Mouse (Mus musculus) erythroblast, embryonic 14.5 days (primary cell): Measurements from ENCODE around the gene Kif22. TPM values are rescaled to one million over a fixed set of nuclear protein-coding genes. Genes with fewer than 3 reads are reported as not detected.
A peak's percentile ranks its signal among the peaks of the same experiment; 100 is the strongest.
"Not testable (repeated sequence)": the region's sequence is repeated elsewhere in the genome, so short reads cannot be mapped to it uniquely, and the experiment has no call there.

Source experiments
- H3K27me3 ChIP-seq: 2 replicates; pipeline ENCODE4 v1.6.1; 2012; ENCODE audit warnings: inconsistent platforms; ENCODE audit not compliant: control insufficient read depth
- H3K36me3 ChIP-seq: 2 replicates; pipeline ENCODE4 v1.6.1; 2012; ENCODE audit warnings: mild to moderate bottlenecking, inconsistent platforms; ENCODE audit not compliant: control insufficient read depth
- H3K4me1 ChIP-seq: 2 replicates; pipeline ENCODE4 v1.6.1; 2012; ENCODE audit warnings: inconsistent platforms; ENCODE audit not compliant: control insufficient read depth
- H3K4me3 ChIP-seq: replicated peaks from 2 replicates; pipeline ENCODE3; 2012; ENCODE audit warnings: moderate library complexity, mild to moderate bottlenecking, inconsistent platforms
- H3K9me3 ChIP-seq: 2 replicates; pipeline ENCODE4 v1.6.1; 2012; ENCODE audit warnings: low read length, inconsistent platforms, mixed read lengths; ENCODE audit not compliant: control insufficient read depth
- GATA1 ChIP-seq: IDR thresholded peaks from 2 replicates; pipeline ENCODE4 v1.6.1; 2012; ENCODE audit warnings: low read length, inconsistent platforms, mixed read lengths
- TAL1 ChIP-seq: IDR thresholded peaks from 3 replicates; pipeline ENCODE4 v1.6.1; 2012; ENCODE audit warnings: low read length, inconsistent platforms, mixed read lengths
- polyA plus RNA-seq: library from polyadenylated mRNA; stranded (reverse); fragments of >175 nt; gene quantifications from 2 replicates; pipeline ENCODE4 v1.2.3, GENCODE M21; 2012

The Kif22 gene
- polyA plus RNA-seq, result 19.9 and 23.7 TPM in 2 replicates

DNA sequence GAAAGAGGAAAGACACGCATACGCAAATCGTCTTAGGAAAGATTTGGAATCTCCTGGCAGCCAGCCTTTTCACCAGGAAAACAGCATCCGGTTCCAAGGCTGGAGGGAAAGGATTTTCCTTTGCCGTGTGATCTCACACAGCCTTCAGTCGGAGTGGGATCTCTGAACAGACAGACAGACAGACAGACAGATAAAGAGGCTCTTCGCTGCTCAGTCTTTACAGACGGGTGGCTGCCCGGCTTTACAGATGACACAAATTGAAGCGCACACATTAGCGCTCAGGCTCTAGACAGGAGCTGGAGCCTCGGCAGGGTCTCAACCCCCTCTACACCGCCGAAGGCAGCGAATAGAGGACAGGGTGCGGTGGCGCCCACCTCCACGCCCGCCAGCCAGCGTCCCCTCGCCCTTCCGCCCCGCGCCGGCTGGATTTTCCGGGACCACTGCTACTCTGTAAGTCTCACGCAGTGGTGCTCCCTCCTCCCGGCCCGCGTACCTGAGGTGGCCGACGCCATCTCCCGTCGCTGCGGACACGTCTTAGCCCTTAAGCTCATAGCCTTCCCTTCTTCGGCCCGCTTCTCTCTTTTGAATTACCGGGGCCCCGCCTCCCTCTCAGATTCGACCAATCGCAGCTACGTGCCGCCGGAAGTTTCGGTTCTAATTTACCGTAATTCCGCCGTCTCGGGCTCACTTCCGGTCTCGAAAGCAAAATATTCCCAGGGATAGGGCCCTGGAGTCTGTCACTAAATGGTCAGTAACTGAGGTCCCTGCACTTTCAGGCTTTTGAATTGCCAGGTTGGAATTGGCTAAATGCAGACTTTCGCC is at the start of gene Kif22:
Kif22 (minus strand) TSS at position 621 of the 822 bp plus-strand sequence.
- H3K27me3 ChIP-seq, result peaks cover 2% of the 10 kb centered on the region; the same call in 1 of the 2 replicates
- H3K4me3 ChIP-seq, result peak within 1 kb of the TSS; percentile 82
- H3K9me3 ChIP-seq, result no peaks in the 10 kb centered on the region
- peaks cover 35% of the 10 kb centered on the region for H3K4me1 ChIP-seq
- H3K36me3 ChIP-seq, result peaks cover 47% of the 10 kb centered on the region
- TF ChIP-seq TAL1 (no peak), GATA1 (no peak)

DNA sequence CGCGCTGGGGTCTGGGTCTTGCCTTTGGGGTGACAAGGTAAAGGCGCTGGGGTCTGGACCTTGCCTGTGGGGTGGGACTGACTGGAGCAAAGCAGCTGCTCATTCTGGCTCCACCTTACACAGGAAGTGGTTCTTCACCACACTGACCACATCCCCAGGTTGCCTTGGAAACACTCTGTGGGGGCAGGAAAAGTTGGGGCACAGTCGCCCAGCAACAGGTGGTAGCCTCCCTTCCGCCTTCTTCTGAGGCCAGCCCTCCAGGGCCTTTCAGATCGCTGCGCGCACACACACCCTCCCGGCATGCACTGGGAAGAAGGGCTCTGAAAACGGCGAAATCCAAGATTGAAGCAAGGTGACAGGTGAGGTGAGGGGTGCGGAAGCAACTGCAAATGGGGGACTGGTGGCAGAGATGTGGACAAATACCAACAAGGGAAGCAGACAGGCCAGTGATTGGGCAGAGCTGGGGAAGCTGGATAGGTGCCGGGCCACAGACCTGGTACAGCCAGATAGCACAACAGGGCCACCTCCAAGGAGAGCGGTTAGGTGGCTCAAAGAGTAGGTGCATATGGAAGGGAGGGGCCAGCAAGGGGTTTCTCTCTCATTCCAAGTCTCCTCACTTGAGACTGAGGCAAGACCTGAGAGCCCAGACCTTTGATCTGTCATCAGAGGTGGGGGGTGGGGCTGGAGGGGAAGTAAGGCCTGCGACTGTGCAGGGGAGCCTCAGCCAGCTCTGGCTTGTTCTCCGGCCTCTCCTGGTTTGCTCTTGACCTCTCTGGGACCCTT is 49.0 kb upstream of the Kif22 start, which contains the start of gene AI467606:
AI467606 (plus strand) TSS at position 246 of the 783 bp plus-strand sequence.
- TF ChIP-seq TAL1, result peak; percentile 59; the same call in 2 of the 3 replicates
- 0 out of 2 replicates have a peak, but pooled peaks have one; percentile 24 for TF ChIP-seq GATA1
- Histone ChIP-seq H3K4me1 (peaks cover 52% of the 10 kb centered on the region), H3K4me3 (peak within 1 kb of the TSS; percentile 76), H3K36me3 (peaks cover 24% of the 10 kb centered on the region), H3K9me3 (no peaks in the 10 kb centered on the region), H3K27me3 (no peaks in the 10 kb centered on the region)

DNA sequence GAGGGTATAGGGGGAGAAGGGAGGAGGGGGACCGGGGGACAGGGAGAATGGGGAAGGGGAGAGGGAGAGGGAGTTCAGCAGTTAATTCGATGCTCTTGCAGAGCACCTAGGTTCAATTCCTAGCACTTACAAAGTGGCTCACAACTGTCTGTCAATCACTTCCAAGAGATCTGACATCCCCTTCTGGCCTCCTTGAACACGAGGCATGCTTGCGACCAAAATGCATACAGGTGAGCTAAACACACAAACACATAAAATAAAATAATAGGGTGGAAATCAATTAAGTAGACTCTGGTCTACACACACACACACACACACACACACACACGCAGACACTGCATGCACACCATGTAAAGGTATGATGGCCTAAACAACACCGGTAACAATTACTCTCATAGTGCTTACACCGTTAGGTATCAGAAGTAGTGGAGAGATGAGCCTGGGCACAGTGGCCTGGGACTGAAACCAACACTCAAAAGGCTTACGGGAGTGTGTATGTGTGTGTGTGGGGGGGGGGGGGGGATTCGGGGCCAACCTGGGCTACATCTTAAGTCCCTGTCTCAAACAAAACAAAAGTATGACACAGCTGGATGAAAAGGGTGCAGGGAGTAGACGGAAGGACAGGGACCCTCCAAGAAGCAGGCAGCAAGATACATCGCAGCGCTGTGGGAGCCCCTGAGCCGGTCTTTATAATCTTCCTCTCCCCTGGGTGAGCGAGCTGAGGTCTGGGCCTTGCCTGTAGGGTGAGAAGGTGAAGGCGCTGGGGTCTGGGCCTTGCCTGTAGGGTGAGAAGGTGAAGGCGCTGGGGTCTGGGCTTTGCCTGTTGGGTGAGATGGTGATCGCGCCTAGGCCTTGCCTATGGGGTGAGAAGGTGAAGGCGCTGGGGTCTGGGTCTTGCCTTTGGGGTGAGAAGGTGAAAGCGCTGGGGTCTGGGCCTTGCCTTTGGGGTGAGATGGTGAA is 48.2 kb upstream of the Kif22 start:
- H3K27me3 ChIP-seq, result no peaks in the 10 kb centered on the region
- no peaks in the 10 kb centered on the region for H3K9me3 ChIP-seq
- H3K4me1 ChIP-seq, result peaks cover 54% of the 10 kb centered on the region
- TF ChIP-seq TAL1, result no peak
- TF ChIP-seq GATA1, result no peak
- peak overlapping the region; percentile 76 for H3K4me3 ChIP-seq
- H3K36me3 ChIP-seq, result peaks cover 24% of the 10 kb centered on the region

DNA sequence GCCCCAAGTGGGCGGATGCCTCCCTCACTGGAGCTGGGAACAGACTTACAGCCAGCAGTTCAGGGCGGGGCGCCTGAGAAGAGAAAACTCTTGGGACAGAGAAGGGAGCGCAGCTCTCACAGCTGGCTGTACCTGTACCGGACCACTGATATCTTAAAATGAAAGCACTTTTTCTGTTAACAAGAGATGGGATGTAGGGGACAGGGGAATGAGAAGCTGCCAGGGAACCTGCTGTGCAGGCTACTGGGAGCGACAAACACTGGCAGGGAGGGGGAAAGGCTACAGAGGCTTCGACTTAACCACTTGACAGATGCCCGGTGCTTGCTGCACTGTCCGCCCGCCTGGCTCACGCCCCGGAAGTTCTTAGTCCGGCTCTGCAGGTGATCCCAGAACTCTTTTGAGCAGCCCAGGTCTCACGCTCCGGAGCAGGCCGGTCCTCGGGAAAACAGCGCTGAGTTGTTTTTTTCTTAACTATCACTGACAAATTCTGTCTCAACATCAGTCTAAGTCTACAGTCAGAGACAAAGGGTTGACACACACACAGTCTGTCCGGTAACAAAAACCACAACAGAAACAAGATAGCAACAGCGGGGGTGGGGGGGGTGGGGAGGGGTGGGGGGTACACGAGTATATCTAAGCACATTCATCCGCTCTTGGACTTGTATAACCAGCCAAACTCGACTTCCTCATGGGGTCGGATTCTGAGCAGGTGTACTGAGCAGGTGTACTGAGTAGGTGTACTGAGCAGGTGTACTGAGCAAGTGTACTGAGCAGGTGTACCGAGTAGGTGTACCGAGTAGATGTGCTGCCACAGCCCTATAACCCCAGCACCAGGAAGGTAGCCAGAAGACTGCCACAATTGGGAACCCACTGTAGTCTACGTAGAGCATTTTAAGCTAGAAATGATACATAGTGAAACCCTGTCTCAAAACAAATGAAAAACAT is 46.9 kb upstream of the Kif22 start:
- Histone ChIP-seq H3K36me3 (peaks cover 20% of the 10 kb centered on the region), H3K4me3 (peak overlapping the region; percentile 59), H3K27me3 (no peaks in the 10 kb centered on the region), H3K4me1 (peaks cover 58% of the 10 kb centered on the region), H3K9me3 (no peaks in the 10 kb centered on the region)
- no peak for TF ChIP-seq TAL1
- TF ChIP-seq GATA1, result no peak

DNA sequence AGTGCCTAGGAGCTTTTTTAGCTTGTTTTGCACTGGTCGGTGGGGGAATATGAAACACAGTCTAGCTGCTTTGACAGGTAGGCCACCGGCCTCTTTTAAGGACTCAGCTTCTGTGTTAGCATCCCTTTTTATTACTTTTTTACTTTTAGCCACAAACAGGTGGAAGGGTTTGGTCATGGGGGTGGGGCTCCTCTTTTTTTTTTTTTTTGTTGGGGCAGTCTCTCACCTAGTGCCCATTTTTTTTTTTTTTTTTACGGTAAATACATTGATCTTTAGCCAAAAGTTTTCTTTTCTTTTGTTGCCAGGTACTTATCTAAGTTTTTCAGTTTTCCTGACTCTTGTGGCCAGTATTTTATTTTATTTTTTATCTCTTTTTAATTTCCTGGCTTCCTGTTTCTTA is 45.8 kb upstream of the Kif22 start:
- TF ChIP-seq TAL1, result no peak
- TF ChIP-seq GATA1, result no peak
- Histone ChIP-seq H3K4me1 (peaks cover 58% of the 10 kb centered on the region), H3K36me3 (peaks cover 11% of the 10 kb centered on the region), H3K27me3 (no peaks in the 10 kb centered on the region), H3K9me3 (no peaks in the 10 kb centered on the region), H3K4me3 (no peak overlapping the region)

DNA sequence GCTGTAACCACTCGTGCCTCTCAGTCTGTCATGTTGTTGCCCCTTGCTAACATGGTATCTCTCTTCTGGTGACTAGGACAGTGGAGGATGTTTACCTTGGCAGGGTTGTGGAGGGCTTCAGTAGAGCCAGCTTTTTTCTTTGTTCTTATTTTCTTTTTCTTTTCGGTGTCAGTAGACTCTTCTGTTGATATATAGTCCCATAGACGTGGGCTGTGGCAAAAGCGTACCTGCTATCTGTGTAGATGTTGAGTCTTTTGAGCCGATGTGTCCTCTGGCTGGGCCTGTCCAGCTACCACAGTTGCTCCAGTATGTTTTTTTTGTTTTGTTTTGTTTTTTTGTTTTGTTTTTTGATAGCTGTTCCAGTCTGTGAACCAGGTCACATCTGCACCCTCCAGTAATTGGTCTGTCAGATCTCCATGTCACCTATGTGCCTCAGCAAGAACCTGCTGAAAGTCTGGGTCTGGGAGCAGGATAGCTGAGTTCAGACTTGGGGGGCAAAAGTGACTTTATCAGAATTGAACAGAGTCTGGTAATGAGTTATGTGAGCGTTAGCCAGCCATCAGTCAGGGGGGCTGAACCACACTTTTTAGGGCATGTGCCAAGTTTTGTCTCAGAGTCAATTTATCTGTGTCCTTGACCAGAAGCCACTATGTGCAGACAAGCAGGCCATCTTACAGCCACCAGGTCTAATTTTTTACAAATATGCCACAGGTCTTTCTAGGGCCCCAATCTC is 45.2 kb upstream of the Kif22 start, which contains the start of gene Zg16:
Zg16 (minus strand) TSS at position 51 of the 733 bp plus-strand sequence.
- H3K27me3 ChIP-seq, result not testable (repeated sequence)

DNA sequence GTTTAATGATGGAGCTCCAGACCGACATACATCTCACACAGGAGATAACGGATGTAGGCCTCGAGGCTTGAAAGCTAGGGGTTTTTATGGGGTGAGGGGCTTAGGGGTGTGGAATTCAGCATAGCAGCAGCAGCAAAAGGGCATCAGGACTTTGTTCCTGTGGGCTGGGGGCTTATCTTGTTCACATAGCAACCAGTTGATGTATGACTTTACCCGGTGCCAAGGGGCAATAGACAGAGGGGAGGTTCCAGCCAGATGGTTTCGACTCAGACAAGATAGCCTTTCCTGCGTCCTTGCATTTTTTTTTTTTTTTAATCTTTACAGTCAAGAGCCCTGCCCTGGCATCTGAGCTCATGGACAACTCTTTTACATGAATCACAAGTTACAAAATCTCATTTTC is 43.5 kb upstream of the Kif22 start:
- not testable (repeated sequence) for H3K9me3 ChIP-seq, H3K4me3 ChIP-seq, H3K36me3 ChIP-seq, H3K27me3 ChIP-seq
- peaks cover 35% of the 10 kb centered on the region for H3K4me1 ChIP-seq

More for the DNA sequence above, 45.2 kb upstream of the Kif22 start, which contains the start of gene Zg16:
- H3K9me3 ChIP-seq, H3K36me3 ChIP-seq, H3K4me3 ChIP-seq: not testable (repeated sequence)
- H3K4me1 ChIP-seq, result peaks cover 52% of the 10 kb centered on the region
